Mouse (Mus musculus): ENCODE measurements at regions not wholly inside any gene's neighbourhood (a gene's known extent, or its start where the extent isn't known, plus 50 kb on each side); places are given as distances from the start of the nearest gene placed in this dataset.

GRCm38 (mm10) chr10:96375070-96375447, 238.7 kb downstream of the Gm5426 start:
- TF ChIP-seq CTCF (IDR thresholded peaks at IDR 0.05; ENCODE audit: extremely low read depth, insufficient read length, insufficient replicate concordance, low read depth, low read length) (no peak), POLR2A (IDR thresholded peaks at IDR 0.05; ENCODE audit: low read depth, low read length) (no peak)
